Mouse (Mus musculus): ENCODE results near the gene Slc6a18.

GRCm38 (mm10) chr13:73684412-73684811 is 6.6 kb upstream of the Slc6a18 start:
- TF ChIP-seq ETS1 (IDR thresholded peaks at IDR 0.05; ENCODE audit: low read depth, low read length) (no peak), CTCF (IDR thresholded peaks at IDR 0.05 in 2 of 3, conservative IDR thresholded peaks at IDR 0.05 in 1 of 3; ENCODE audit: control insufficient read depth in 1 of 3, insufficient read depth in 1 of 3, low read depth in 2 of 3, low read length in 3 of 3, poor library complexity in 1 of 3, severe bottlenecking in 1 of 3) (no peak), JUND (IDR thresholded peaks at IDR 0.05; ENCODE audit: low read depth, low read length) (no peak), ZNF384 (IDR thresholded peaks at IDR 0.05; ENCODE audit: low read depth, low read length) (no peak), USF2 (IDR thresholded peaks at IDR 0.05; ENCODE audit: borderline replicate concordance in 1 of 2, insufficient read depth in 1 of 2, low read depth in 1 of 2, low read length in 2 of 2) (no peak), POLR2A (IDR thresholded peaks at IDR 0.05; ENCODE audit: control insufficient read depth in 1 of 2, insufficient read depth in 1 of 2, low read depth in 1 of 2, low read length in 2 of 2, poor library complexity in 1 of 2) (no peak), MXI1 (IDR thresholded peaks at IDR 0.05; ENCODE audit: low read depth, low read length) (no peak), TAL1 (IDR thresholded peaks at IDR 0.05; ENCODE audit: low read length) (no peak), TBP (IDR thresholded peaks at IDR 0.05; ENCODE audit: low read depth, low read length) (no peak), MEF2A (IDR thresholded peaks at IDR 0.05; ENCODE audit: extremely low read depth, insufficient replicate concordance, low read depth, low read length, poor library complexity, severe bottlenecking) (no peak), USF1 (IDR thresholded peaks at IDR 0.05; ENCODE audit: low read depth, low read length) (no peak), SMC3 (IDR thresholded peaks at IDR 0.05; ENCODE audit: low read depth, low read length) (no peak), HCFC1 (IDR thresholded peaks at IDR 0.05; ENCODE audit: low read depth, low read length) (no peak), CHD2 (IDR thresholded peaks at IDR 0.05; ENCODE audit: low read length) (no peak)

All from MEL (cell line).